Comparison of ENCODE assay signal across 9 mouse cellular contexts in the genomic region with DNA sequence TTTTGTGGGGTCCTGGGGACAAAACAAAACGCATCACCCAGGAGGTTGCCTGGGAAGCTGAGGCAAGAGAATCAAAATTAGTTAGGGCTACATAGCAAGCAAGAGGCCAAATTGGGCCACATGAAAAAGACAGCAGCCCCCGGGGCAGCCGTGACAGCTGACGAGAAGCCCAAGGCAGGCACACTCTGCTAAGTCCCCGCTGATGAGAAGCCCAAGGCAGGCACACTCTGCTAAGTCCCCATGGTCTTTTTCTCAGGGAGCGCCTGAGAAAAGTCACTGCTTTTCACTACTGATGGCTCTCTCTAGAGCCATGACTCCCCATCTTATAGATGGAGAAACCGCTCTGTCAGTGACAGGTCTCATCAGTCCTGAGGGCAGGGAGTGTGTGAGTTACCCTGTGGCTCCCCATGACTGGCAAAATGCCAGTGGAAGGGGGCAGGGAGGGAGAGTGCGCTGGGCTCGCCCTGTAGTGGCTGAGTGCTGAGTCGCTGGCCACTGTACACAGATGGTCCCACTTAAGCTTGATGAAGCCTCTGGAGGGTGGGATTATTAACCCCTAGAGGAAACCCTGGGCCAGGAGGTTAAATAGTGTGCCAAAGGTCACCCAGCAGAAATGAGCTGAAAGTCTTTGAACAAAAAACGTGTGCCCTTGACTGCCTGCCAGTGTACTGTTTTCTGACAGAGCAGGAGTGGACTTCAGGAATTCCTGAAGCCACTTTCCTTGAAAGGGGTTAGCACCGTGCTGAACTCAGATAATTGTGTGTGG. TPM values are rescaled to one million over a fixed set of nuclear protein-coding genes. Genes with fewer than 3 reads are reported as not detected.
DNase-seq lines count a peak whose midpoint lies in the region; ATAC-seq and TF ChIP-seq lines count a peak whose summit lies in the region.
"Had no signal": no experiment of that assay in that cellular context is flagged by ENCODE, and none has a peak within 500 bp of the region (broad histone marks: within the 10 kb centered on the region; RNA-seq: fewer than 3 reads in every experiment).

No protein-coding gene starts in this region.

- H3K4me3 ChIP-seq in forebrain, embryonic 14.5 days (ENCODE audit: low read depth, low read length), result no peak overlapping the region
- no peak overlapping the region for H3K4me3 ChIP-seq in forebrain, embryonic 15.5 days
- no peak overlapping the region for H3K4me3 ChIP-seq in embryonic facial prominence, embryonic 15.5 days (replicated peaks)
- H3K4me3 ChIP-seq in liver, embryonic 14.5 days (ENCODE audit: insufficient read depth in 1 of 2, low read depth in 2 of 2, low read length in 2 of 2), result no peak overlapping the region
- H3K4me3 ChIP-seq in neural tube, embryonic 14.5 days (ENCODE audit: low read depth, low read length), result no peak overlapping the region

- H3K36me3 ChIP-seq in forebrain, embryonic 14.5 days (ENCODE audit: control insufficient read depth, insufficient read depth, low read length), result no peaks in the 10 kb centered on the region
- no peaks in the 10 kb centered on the region for H3K36me3 ChIP-seq in forebrain, embryonic 15.5 days
- H3K36me3 ChIP-seq in embryonic facial prominence, embryonic 15.5 days, result no peaks in the 10 kb centered on the region
- no peaks in the 10 kb centered on the region for H3K36me3 ChIP-seq in liver, embryonic 14.5 days (replicated peaks; ENCODE audit: control insufficient read depth, insufficient read depth, low read depth)
- no peaks in the 10 kb centered on the region for H3K36me3 ChIP-seq in neural tube, embryonic 14.5 days (ENCODE audit: control insufficient read depth, insufficient read depth, low read length)

- no peaks in the 10 kb centered on the region for H3K27me3 ChIP-seq in forebrain, embryonic 14.5 days (replicated peaks; ENCODE audit: control insufficient read depth, insufficient read depth, low read length)
- no peaks in the 10 kb centered on the region for H3K27me3 ChIP-seq in forebrain, embryonic 15.5 days
- H3K27me3 ChIP-seq in embryonic facial prominence, embryonic 15.5 days, result no peaks in the 10 kb centered on the region
- H3K27me3 ChIP-seq in liver, embryonic 14.5 days (ENCODE audit: control insufficient read depth, insufficient read depth, low read length), result no peaks in the 10 kb centered on the region
- H3K27me3 ChIP-seq in neural tube, embryonic 14.5 days (ENCODE audit: control insufficient read depth, insufficient read depth, low read length), result no peaks in the 10 kb centered on the region

- H3K9ac ChIP-seq in forebrain, embryonic 14.5 days (ENCODE audit: low read length), result no peak overlapping the region
- no peak overlapping the region for H3K9ac ChIP-seq in forebrain, embryonic 15.5 days (replicated peaks)
- H3K9ac ChIP-seq in embryonic facial prominence, embryonic 15.5 days, result no peak overlapping the region
- H3K9ac ChIP-seq in liver, embryonic 14.5 days (replicated peaks), result peak overlapping the region; percentile 61
- H3K9ac ChIP-seq in neural tube, embryonic 14.5 days (replicated peaks; ENCODE audit: low read depth, low read length), result no peak overlapping the region

- no peak overlapping the region for H3K4me2 ChIP-seq in forebrain, embryonic 14.5 days (ENCODE audit: low read length)
- no peak overlapping the region for H3K4me2 ChIP-seq in forebrain, embryonic 15.5 days (replicated peaks)
- no peak overlapping the region for H3K4me2 ChIP-seq in embryonic facial prominence, embryonic 15.5 days (replicated peaks)
- peak overlapping the region; percentile 79 for H3K4me2 ChIP-seq in liver, embryonic 14.5 days (ENCODE audit: low read depth)
- H3K4me2 ChIP-seq in neural tube, embryonic 14.5 days (ENCODE audit: low read depth, low read length), result no peak overlapping the region

- TF ChIP-seq CTCF in liver, embryonic 14.5 days (IDR thresholded peaks at IDR 0.05; ENCODE audit: low read depth), result no peak; the same call in 1 of the 2 replicates

- peaks cover 3% of the 10 kb centered on the region; the same call in 1 of the 2 replicates for H3K4me1 ChIP-seq in forebrain, embryonic 14.5 days (ENCODE audit: control insufficient read depth, insufficient read depth, low read length)
- H3K4me1 ChIP-seq in forebrain, embryonic 15.5 days, result 0 out of 2 replicates have a peak, but pooled peaks cover 4% of the 10 kb centered on the region
- peaks cover 19% of the 10 kb centered on the region; the same call in 1 of the 2 replicates for H3K4me1 ChIP-seq in embryonic facial prominence, embryonic 15.5 days
- H3K4me1 ChIP-seq in liver, embryonic 14.5 days (replicated peaks; ENCODE audit: control insufficient read depth in 2 of 2, insufficient read depth in 2 of 2, low read length in 1 of 2), result peaks cover 41 to 72% of the 10 kb centered on the region in 2 experiments
- H3K4me1 ChIP-seq in neural tube, embryonic 14.5 days (ENCODE audit: control insufficient read depth, insufficient read depth, low read length), result 0 out of 2 replicates have a peak, but pooled peaks cover 4% of the 10 kb centered on the region

- ATAC-seq in forebrain, embryonic 14.5 days, result no peak
- ATAC-seq in forebrain, embryonic 15.5 days (replicated peaks), result no peak
- 0 out of 2 replicates have a peak, but pooled peaks have one; percentile 72 for ATAC-seq in embryonic facial prominence, embryonic 15.5 days (ENCODE audit: insufficient number of reproducible peaks, low FRiP score, low TSS enrichment, low read depth)
- ATAC-seq in liver, embryonic 14.5 days (ENCODE audit: insufficient read depth), result peak; percentile 73
- peak; percentile 21; the same call in 1 of the 2 replicates for ATAC-seq in neural tube, embryonic 14.5 days (ENCODE audit: low read depth)

- no peaks in the 10 kb centered on the region for H3K9me3 ChIP-seq in forebrain, embryonic 14.5 days (replicated peaks; ENCODE audit: control insufficient read depth, low read length)
- no peaks in the 10 kb centered on the region for H3K9me3 ChIP-seq in forebrain, embryonic 15.5 days
- H3K9me3 ChIP-seq in embryonic facial prominence, embryonic 15.5 days (replicated peaks), result no peaks in the 10 kb centered on the region
- no peaks in the 10 kb centered on the region for H3K9me3 ChIP-seq in liver, embryonic 14.5 days (ENCODE audit: control insufficient read depth, low read length)
- no peaks in the 10 kb centered on the region for H3K9me3 ChIP-seq in neural tube, embryonic 14.5 days (ENCODE audit: control insufficient read depth, low read length)

- WGBS in forebrain, embryonic 14.5 days, result 35% methylated on average over 12 of the region's 12 CpGs
- WGBS in forebrain, embryonic 15.5 days, result 34% methylated on average over 12 of the region's 12 CpGs
- 8% methylated on average over 12 of the region's 12 CpGs for WGBS in embryonic facial prominence, embryonic 15.5 days
- 25% methylated on average over 12 of the region's 12 CpGs for WGBS in liver, embryonic 14.5 days (ENCODE audit: insufficient replicate concordance)
- WGBS in neural tube, embryonic 14.5 days, result 23% methylated on average over 12 of the region's 12 CpGs

- TF ChIP-seq EP300 in liver, embryonic 14.5 days (IDR thresholded peaks at IDR 0.05; ENCODE audit: low read depth), result peak; percentile 34

- no peak overlapping the region for H3K27ac ChIP-seq in forebrain, embryonic 14.5 days (ENCODE audit: low read depth, low read length)
- H3K27ac ChIP-seq in forebrain, embryonic 15.5 days (replicated peaks), result no peak overlapping the region
- H3K27ac ChIP-seq in embryonic facial prominence, embryonic 15.5 days (replicated peaks), result no peak overlapping the region
- peak overlapping the region; percentile 91 for H3K27ac ChIP-seq in liver, embryonic 14.5 days
- H3K27ac ChIP-seq in neural tube, embryonic 14.5 days (ENCODE audit: low read depth, low read length), result no peak overlapping the region
- H3K27ac ChIP-seq: macrophage had no signal

- peak; percentile 23 for DNase-seq in forebrain, embryonic 14.5 days (ENCODE audit: low spot score)
- DNase-seq in hindlimb bud, embryonic 11.5 days (ENCODE audit: extremely low spot score, low read depth, low spot score), result peak; percentile 88
- DNase-seq in liver, embryonic 14.5 days (ENCODE audit: low read depth in 3 of 3, low spot score in 3 of 3), result peak; percentile 66 to 69 (median 67)
- no peak for DNase-seq in cerebellum, adult 11 months
- DNase-seq in right cerebral cortex, postnatal 4 days, result no peak

RNA-seq across cellular contexts. Expression of a gene that starts 6.6 kb away (rescaled TPM):
- not detected in 2 replicates for polyA plus RNA-seq in forebrain, embryonic 14.5 days (2014; fragmentation: Nextera tagmentation; extraction: Ambion mirVana)
- polyA plus RNA-seq in forebrain, embryonic 15.5 days (2015; fragmentation: Nextera tagmentation; extraction: Ambion mirVana), result not detected in 2 replicates
- not detected in 2 replicates for polyA plus RNA-seq in embryonic facial prominence, embryonic 15.5 days (2015; fragmentation: Nextera tagmentation; extraction: Ambion mirVana)
- not detected in 2 replicates for polyA plus RNA-seq in liver, embryonic 14.5 days (2012; rRNA removed)
- polyA plus RNA-seq in liver, embryonic 14.5 days (2014; fragmentation: Nextera tagmentation; extraction: Ambion mirVana), result not detected in 2 replicates
- not detected in 2 replicates for polyA plus RNA-seq in neural tube, embryonic 14.5 days (2014; fragmentation: Nextera tagmentation; extraction: Ambion mirVana)
- polyA plus RNA-seq: macrophage had no signal

RNA-seq across cellular contexts. Expression of a gene that starts 25.4 kb away (rescaled TPM):
- polyA plus RNA-seq in forebrain, embryonic 14.5 days (2014; fragmentation: Nextera tagmentation; extraction: Ambion mirVana), result 22.1 and 23.4 TPM in 2 replicates
- 18.6 TPM in 2 replicates for polyA plus RNA-seq in forebrain, embryonic 15.5 days (2015; fragmentation: Nextera tagmentation; extraction: Ambion mirVana)
- polyA plus RNA-seq in embryonic facial prominence, embryonic 15.5 days (2015; fragmentation: Nextera tagmentation; extraction: Ambion mirVana), result 17.7 and 19.1 TPM in 2 replicates
- 12.0 and 16.3 TPM in 2 replicates for polyA plus RNA-seq in liver, embryonic 14.5 days (2012; rRNA removed)
- polyA plus RNA-seq in liver, embryonic 14.5 days (2014; fragmentation: Nextera tagmentation; extraction: Ambion mirVana), result 10.2 and 10.6 TPM in 2 replicates
- 27.8 and 31.2 TPM in 2 replicates for polyA plus RNA-seq in neural tube, embryonic 14.5 days (2014; fragmentation: Nextera tagmentation; extraction: Ambion mirVana)

RNA-seq across cellular contexts. Expression of a gene that starts 27.0 kb away (rescaled TPM):
- 24.2 and 24.5 TPM in 2 replicates for polyA plus RNA-seq in forebrain, embryonic 14.5 days (2014; fragmentation: Nextera tagmentation; extraction: Ambion mirVana)
- 30.6 and 34.7 TPM in 2 replicates for polyA plus RNA-seq in forebrain, embryonic 15.5 days (2015; fragmentation: Nextera tagmentation; extraction: Ambion mirVana)
- polyA plus RNA-seq in embryonic facial prominence, embryonic 15.5 days (2015; fragmentation: Nextera tagmentation; extraction: Ambion mirVana), result 35.1 and 38.2 TPM in 2 replicates
- 12.0 and 16.6 TPM in 2 replicates for polyA plus RNA-seq in liver, embryonic 14.5 days (2012; rRNA removed)
- 14.2 and 14.6 TPM in 2 replicates for polyA plus RNA-seq in liver, embryonic 14.5 days (2014; fragmentation: Nextera tagmentation; extraction: Ambion mirVana)
- 31.9 and 33.9 TPM in 2 replicates for polyA plus RNA-seq in neural tube, embryonic 14.5 days (2014; fragmentation: Nextera tagmentation; extraction: Ambion mirVana)

Comparison
In these comparisons a context has a peak if more than half of its experiments do, and no peak if none do; other contexts are left out.
1. ATAC-seq: peak in embryonic facial prominence, embryonic 15.5 days (single experiment), liver, embryonic 14.5 days (single experiment) and neural tube, embryonic 14.5 days (single experiment); none in forebrain, embryonic 14.5 days (single experiment) and forebrain, embryonic 15.5 days (single experiment).
2. DNase-seq: peak in forebrain, embryonic 14.5 days (single experiment), hindlimb bud, embryonic 11.5 days (single experiment) and liver, embryonic 14.5 days (3 of 3); none in cerebellum, adult 11 months (single experiment) and right cerebral cortex, postnatal 4 days (single experiment).